Mouse (Mus musculus) induced T-regulatory cell, adult 2 months (primary cell): Measurements from ENCODE around the gene Helz2.

ENCODE experiments used
- DNase-seq: peaks from one replicate; pipeline ENCODE4 v3.0.0-alpha.2; 2012; ENCODE audit warnings: low read depth

Helz2 gene

DNA sequence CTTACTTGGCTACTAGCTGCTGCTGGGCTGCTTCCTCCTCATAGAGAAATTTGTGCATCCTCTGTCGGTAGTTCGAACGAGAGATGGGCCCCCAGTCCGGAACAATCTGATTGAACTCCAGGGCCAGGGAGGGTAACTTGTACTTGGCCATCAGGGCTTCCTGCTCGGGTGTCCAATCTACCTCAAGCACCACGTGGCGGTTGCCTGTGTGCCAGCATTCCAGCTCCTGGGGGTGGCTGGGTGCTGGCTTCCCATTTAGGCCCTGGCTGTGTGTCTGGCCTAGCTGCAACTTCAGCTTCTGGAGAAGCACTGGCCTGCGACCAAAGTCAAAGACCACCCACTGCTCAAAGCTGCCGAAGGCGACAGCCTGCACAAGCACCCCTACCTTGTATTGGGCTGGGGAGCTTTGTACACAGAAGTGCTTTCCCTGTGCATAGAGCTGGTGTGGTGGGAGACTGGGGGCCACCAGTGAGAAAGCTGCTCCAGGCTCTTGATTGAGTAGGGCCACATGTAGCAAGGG lies 3.7 kb downstream of the Helz2 start:
- DNase-seq = no peak

DNA sequence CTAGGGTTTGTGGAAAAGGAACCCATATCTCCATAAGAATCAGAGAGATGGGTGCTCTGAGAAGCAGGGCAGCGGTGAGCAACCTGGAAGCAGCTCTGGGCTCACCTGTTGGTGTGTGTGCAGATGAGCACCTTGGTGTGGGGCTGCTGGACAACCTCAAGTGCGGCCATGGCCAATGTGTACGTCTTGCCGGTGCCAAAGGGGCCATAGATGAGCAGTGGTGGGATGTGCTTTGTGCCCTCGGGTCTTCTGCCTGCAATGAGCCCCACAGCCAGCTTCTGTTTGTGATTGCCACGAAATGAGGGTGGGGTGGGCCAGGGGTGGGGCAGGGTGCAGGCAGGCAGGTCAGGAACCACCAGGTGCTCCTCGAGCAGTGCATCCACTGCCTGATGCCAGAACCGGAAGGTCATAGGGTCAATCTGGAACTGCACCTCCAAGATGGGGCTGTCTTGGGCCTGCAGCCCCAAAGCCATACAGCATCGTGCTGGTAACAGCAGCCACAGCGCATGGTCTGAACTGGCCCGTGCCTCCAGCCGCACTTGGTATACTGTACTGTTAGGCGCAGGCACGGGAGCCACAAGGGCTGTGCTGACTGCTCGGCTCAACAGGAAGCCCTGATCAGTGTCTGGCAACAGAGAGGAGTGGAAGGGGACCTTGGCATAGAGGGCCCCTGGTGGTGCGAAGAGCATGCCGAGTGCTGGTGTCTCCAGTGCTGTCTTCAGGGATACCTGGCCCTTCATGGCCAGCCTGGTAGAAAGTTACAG lies 4.4 kb downstream of the Helz2 start:
- no peak for DNase-seq

DNA sequence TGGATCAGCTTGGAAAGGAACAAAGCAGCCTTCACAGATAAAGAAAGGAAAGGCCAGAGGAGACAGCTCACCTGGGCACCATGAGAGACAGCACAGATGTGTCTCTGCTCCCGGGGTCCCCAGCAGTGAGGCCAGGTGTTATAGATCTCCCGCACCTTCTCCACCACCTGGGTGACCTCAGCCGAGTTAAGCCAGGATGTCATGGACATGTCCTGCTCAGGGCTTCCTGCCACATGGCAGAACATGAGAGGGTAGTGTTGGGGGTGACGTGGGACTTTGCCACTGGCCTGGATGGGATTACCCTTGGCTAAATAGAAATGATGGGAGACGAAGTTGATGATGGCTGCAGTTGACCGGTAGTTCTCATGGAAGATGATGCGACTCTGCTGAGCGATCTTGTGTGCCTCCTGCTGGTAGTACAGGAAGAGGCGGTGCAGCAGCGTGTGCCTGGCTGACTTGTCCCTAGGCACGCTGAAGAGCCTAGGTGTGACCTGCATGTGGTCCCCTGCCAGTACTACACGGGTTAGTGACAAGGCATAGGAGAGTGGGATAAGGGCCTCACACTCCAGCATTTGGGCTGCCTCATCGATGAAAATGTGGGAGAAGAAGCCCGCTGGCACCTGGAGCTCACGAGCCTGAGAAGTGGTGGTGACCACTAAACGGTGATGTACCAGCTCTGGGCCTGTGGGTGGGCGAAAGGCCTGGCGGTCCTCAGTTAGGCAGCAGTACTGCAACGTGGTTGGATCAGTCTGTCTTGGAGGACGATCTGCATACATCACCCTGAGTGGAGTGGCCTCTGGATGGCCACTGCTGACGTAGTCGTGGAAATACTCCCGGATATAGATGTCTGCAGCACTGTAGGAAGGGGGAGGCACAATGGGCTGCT lies 5.9 kb downstream of the Helz2 start:
- no peak for DNase-seq

DNA sequence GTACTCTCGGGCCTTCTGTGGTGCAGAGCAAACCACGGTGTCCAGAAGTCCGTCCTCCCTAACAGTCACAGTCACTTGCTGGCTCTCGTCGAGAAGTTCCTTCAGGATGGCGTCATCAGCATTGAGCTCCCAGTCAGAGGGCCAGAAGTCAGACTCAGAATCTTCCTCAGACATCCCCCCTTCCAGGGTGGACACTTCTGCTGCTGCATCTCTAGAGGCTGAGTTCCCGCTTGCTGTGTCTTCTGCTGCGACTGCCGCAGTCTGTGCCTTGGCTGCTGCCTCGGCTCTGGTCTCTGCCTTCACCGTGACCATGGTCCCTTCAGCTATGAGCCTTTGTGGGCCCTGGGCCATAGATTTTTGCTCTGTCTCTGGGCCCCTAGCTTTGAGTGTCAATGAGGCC lies 7.1 kb downstream of the Helz2 start:
- no peak for DNase-seq

DNA sequence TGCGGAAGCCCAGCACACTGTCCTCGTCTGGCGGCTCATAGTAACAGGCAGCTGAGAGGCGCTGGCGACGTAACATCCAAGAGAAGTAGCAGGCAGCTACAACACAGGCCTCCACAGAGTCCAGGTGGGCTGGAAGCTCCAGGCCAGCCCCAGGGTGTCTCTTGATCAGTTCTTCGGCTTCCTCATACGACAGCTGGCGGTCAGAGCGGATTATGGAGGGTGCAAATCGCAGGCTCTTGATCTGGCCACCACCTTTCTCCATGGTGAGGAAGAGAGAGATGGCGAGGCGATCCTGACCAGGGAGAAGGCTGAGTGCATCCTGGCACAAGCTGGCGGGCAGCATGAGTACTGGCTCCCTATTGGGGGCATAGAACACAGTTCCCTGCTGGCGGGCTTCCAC lies 8.4 kb downstream of the Helz2 start:
- DNase-seq = no peak

DNA sequence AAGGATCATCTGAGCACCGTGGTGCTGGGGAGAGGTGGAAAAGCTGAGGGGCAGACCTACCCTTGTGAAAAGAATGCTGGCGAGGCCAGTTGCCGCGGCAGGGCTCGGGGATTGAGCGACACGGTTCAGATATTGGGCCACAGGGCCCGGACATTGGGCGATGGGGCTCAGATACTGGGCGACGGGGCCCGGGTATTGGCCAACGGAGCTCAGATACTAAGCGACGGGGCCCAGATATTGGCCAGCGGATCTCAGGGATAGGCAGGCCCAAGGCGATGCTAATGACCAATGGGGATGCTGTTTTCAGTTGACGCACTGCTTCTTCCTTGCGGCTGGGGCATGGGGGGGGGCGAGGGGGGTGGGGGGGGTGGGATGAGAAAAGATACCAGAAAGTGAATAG lies 10.7 kb downstream of the Helz2 start:
- DNase-seq = no peak

DNA sequence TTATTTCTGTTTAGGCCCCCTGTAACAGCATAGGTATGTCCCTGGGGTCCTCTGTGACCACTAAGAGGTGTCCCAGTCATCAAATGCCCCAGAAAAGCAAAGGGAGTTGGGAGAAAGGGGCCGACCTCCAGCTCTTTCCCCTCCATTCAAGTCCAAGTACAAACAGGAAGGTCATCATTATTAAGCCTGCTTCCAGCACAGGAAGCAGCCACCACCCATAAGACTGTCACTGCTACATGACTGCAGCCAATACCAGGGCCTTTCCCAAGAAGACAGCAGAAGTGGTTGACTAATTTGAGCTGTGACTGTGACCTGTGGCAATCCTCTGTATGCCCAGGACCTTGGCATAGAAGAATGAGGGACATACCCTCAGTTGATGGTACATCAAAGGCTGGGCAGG lies 13.5 kb downstream of the Helz2 start:
- no peak for DNase-seq

DNA sequence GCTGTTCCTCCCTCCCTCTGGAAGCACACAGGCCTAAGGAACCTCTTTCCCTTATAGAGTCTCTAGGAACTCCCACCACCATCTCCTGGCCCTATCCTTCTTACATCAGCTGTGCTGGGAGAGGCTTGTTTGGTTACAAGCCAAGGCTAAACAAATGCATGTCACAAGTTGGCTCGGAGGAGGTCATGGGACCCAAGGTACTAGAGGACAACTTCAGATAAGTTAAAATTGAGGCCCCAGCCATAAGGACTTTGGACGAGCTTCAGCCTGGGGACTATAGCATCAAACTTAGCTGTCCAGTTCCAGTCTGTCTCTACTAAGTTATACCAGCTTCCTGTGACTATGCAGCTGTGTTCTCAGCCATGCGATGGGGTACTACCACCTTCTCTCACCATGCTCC lies 14.7 kb downstream of the Helz2 start:
- DNase-seq = no peak

DNA sequence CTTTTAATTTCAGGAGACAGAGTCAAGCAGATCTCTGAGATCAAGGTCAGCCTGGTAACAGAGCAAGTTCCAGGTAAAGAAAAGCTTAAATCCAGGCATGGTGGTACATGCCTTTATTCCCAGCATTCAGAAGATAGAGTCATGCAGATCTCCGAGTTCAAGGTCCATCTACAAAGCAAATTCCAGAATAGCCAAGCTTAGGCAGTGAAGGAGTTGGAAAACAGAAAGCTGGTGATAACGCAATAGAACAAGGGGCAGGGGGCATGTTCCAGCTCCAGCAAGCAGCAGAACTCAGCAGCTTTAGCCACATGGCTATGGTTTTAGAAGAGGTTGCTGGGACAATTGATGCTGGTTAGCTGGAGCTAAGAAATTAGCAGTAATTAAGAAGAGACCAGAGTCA lies 16.8 kb downstream of the Helz2 start:
- no peak for DNase-seq

DNA sequence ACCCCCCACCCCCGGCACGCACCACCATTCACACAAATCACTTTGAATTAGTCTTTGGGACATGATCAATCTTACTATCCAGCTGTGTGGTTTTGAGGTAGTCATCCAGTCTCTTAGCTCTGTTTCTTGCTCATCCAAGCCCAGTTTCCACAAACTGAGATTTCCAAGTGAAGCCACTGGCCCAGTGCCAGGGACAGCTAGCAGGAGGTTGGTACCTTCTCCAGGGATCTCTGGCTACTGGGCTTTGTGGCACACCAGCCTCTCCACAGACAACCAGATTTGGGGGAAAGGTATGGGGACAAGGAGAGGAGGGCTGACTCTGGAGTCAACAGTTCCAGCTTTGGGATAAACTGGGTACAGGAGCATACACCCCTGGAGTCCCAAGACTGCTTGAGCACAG lies 21.5 kb downstream of the Helz2 start:
- no peak for DNase-seq

DNA sequence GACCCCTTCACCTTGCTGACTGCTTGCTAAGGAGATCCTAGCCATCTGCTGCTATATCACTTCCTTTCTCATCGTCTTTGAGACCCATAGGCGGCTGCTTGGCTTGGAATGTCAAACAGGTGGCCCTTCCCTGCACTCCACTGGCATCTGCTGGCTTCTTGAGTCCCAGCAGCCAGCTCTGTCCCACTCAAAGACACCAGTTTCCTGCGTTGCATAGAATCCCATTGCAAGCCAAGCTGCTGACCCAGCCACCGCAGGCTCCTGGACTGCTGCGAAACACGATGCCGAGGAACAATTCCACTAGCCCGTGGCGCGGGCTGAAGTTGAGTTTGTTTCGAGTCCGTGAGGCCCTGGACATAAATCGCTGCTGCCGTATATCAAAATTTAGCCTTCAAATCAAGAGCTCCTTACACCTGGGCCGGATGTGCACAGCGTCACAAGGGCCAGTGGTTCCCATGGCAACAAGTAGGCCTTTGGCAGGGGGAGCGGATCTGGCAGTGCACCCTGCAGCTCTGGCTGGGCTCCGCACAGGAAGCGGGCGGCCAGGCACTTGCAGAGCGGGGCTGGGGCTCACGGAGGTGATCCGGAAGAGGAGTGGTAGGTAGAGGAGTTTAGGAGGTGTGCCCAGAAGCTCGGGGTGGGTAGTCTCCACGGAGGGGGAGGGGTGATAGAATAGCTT lies 22.1 kb downstream of the Helz2 start, which contains the start of gene Fndc11:
Fndc11 (plus strand) TSS at position 476 of the 679 bp plus-strand sequence.
- DNase-seq = peak; percentile 96

DNA sequence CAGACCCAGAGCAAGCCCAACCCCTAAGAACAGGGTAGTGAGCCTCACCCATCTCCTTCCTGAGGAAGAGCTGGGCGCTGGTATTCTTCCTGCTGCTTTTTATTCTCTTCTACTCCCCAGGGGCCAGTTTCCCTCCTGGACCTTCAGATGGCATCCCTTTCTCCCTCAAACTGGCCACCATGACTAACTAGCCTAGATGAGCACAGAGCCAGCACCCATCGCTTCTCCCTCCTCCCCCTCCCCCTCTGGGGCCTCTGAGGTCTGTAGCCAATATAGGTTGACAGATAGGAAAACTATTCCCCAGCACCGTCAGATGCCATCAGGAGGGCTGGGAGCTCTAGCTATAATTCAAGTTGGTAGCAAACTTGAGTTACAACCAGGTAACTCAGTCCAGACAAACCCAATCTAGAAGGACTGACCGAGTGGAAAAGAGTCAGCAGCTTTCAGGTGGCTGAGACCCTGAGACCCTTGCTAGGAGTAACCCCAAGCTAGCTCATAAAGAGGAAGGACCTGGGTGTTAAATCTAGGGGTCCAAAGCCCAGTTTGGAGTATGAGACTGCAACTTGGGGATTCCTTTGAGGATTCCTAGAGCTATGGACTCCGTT lies 22.8 kb downstream of the Helz2 start:
- no peak for DNase-seq

DNA sequence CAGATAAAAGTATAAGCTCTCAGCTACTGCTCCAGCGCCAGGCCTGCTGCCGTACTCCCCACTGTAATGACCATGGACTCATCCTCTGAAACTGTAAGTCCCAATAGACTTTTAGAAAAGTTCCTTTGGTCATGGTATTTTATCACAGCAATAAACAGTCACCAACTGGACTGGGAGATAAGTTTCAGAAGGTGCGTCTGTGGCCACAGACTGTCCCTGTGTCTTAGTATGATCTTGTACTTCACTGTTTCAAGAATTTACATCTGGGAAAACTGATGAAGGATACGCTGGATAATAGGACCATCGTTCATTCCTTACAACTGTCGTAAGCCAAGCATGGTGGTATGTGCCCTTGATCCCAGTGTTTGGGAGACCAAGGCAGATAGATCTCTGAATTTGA lies 25.8 kb downstream of the Helz2 start:
- no peak for DNase-seq

DNA sequence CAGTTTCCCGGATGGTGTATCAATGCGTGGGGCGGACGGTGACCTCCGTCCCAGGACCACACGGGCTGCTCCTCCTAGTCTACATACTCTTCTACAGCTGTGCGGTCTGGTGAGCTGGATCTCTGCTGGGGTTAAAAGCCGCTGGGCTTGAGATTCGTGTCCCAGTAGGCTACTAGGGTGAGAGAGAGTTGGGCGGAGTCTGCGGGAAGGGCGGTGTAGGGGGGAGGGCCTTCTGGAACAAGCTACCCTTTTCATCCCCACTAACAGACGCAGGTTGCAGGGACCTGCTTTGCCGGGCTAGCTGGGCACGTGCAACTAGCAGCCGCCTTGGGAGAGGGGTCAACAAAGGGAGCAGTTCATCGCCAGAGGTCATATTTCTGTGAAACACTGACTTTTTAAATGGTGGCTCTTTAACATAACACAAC lies 28.8 kb downstream of the Helz2 start, which contains the start of gene Srms:
Srms (minus strand) TSS at position 165 of the 425 bp plus-strand sequence.
- peak; percentile 70 for DNase-seq

DNA sequence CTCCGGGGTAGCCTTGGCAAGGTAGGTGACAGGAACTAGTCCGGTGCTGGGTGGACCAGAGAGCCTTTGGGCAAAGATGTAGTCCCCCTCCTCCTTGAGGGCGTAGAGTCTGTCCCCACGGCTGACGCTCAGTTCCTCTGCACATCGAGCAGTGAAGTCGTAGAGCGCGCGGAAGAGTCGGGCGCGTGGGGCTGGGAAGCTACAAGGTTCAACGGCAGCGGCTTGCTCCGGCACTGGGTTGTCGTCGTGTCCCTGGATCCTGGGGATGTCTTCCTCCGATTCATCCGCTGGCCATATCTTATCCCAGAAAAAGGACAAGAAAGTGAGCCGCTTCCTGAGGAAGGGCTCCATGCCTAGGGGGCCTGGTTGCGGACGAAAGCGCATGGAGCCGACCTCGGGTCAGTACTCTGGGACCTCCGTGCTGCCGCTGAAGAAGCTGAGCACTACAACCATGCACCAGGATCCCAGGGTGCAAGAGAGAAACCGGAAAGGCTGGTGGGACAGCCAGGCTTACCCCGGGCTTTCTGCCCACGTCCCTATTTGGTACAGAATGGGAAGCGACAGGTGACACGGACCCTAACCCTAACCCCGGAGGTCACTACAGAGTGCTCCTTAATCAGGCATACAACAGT lies 29.3 kb downstream of the Helz2 start:
- DNase-seq = peak; percentile 49

DNA sequence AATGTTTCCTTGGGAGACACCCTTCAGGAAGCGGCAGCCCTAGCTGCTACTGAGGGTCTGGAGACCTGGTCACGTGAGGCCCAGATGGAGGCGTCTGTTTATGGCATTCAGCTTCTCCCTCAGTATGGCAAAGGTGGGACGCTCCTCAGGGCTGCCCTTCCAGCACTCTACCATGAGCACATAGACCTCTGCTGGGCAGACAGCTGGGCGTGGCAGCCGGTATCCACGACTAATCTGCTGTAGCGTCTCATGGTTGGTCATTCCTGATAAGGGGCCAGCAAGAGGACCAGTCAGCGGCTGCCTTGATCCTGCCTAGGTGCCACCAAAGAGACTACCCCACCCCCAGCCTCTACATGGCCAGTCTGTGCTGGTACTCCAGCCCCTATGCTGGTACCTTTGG lies 35.7 kb downstream of the Helz2 start:
- DNase-seq = no peak

DNA sequence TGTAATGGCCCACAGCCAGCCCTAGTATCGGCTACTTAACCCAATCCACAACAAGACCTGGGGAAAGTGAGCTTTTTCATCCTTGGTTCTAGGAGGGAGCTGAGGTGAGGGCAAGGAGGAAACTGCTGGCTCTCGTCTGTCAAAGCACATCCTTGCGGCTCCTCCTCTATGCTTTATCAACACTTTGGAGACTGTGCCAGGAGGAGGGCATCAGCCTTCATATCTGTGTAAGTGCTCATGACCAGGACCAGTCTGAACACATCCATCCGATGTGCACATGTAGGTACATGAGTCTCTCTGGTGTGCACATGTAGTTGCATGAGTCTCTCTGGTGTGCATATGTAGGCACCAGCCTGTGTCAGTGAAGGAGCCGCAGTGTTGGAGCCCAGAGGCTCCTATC lies 36.1 kb downstream of the Helz2 start:
- DNase-seq = no peak

DNA sequence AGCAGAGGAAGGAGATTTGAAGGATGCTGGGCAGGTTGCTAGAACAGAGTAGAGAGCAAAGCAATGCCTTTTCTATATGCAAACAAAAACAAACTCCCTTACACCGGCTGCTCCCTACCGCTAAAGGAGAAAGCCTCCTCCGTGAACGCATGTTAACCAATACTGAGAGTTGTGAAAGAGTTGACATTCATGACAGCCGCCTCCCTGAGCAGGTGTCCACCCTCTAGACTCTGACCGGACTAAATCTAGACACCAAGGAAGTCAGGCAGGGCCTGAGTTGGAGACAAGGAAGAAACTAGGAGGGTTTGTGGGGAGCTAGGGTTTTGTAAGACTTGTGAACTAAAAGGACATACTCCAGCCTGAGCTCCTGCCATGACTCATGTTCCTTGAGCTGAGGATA lies 38.9 kb downstream of the Helz2 start:
- no peak for DNase-seq

DNA sequence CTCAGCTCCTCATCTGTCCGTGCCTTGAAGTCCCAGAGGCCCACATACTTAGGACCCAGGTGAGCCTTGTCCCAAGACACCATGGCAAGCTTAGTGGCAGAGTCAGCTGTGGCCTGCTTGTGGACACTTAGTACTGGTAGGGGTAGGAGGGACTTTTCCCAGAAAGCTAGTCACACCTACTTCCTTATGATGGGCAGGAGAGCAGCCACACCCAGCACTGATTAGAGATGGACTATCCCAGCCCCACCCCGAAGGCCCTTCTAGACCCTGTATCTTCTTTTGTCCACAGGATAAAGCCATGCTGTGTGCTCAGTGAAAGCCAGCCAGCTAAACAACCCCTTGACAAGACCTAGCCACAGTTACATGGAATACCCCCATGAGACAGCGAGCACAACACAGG lies 39.4 kb downstream of the Helz2 start, which contains the start of gene Ptk6:
Ptk6 (minus strand) TSS at position 368 of the 400 bp plus-strand sequence.
- no peak for DNase-seq

DNA sequence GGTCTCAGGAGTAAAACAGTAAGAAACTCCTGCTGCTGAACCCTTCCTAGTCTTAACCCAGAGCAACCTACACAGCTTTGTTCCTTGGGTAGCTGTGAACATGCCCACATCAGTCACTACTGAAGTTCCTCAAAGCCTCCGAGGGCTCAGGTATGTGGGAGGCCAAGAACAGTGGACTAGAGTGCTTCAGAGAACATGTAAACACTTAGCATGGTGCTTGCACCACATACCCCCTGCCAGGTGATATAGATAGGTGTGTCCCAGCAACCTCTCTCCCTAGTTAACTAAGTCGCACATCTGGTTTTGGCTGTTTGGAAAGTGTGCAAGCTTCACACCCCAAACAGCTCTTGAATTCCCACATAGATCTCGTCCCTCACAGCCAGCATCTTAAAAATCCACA lies 40.2 kb downstream of the Helz2 start:
- no peak for DNase-seq

DNA sequence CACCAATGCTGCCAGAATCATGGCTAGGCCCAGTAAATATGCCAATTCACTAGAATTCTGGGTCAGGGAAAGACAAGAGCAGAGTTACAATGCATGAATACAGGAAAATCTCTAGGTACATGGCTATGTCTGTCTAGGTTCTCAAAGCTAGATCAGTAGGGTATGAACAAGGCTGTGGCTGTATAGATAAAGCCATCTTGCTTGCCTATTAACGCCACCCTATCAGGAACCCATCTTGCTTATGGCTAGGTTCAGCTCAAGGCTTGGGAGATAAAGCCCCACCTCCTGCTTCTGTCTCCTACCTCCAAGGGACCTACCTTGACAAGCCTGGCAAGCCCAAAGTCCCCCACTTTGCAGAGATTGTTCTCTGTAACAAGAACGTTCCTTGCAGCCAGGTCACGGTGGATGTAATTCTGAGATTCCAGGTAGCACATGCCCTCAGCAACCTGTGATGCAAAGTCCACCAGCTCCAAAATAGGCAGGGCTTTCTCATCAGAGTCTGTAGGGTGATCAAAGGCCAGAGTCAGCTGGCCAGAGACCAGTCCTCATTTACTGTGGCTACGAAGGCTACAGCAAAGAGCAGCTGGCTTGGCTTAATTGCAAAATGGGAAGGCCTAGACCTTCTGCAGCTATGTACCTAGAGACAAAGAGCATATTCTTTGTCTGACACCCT lies 45.1 kb downstream of the Helz2 start:
- DNase-seq = no peak
